Mouse (Mus musculus): ENCODE data around the gene B3galt4. TPM values are rescaled to one million over a fixed set of nuclear protein-coding genes. Genes with fewer than 3 reads are reported as not detected.
"Not testable (repeated sequence)": the region's sequence is repeated elsewhere in the genome, so short reads cannot be mapped to it uniquely, and the experiment has no call there.

The B3galt4 gene
- polyA plus RNA-seq, 1 experiment from 2014 or later = 7.0 TPM

DNA sequence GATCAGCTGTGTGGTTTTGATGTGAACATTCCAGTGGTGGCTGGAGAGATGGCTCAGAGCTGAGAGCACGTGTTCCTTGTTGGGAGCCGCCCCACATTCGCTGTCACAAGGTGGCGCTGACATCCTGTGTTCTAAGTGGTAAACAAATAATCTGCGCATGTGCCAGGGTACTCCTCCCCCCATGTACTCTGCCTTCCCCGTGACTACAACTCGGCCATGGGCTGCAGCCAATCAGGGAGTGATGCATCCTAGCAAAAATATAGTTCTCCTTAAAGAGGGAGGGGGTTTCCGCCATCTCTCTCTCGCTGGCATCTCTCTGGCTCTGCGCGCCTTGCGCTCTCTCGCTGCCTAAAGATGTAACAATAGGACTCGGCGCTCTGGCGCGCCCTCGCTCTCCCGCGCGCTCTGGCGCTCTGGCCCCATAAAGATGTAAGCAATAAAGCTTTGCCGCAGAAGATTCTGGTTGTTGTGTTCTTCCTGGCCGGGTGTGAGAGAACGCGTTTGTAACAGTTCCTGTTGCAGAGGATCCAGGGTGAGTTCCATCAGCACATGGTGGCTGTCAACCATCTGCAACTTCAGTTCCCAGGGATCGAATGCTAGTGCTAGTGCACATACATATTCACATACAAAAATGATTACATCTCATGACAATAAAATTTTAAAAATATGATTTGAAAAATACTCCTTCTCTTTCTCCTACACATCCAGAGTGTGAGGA is 30.1 kb upstream of the B3galt4 start:
- not testable (repeated sequence) for H3K36me3 ChIP-seq, H3K9me3 ChIP-seq
- peak overlapping the region; percentile 66 for H3K4me2 ChIP-seq
- H3K4me3 ChIP-seq = peak overlapping the region; percentile 55
- WGBS = 1% methylated on average over 27 of the region's 27 CpGs
- H3K4me1 ChIP-seq = peaks cover 22% of the 10 kb centered on the region
- H3K27ac ChIP-seq = peak overlapping the region; percentile 92
- peak; percentile 90 for ATAC-seq (ENCODE audit: insufficient number of reproducible peaks, insufficient read depth, low FRiP score, low TSS enrichment, low read depth)
- peak overlapping the region; percentile 75 for H3K9ac ChIP-seq
- peaks cover 43% of the 10 kb centered on the region for H3K27me3 ChIP-seq

DNA sequence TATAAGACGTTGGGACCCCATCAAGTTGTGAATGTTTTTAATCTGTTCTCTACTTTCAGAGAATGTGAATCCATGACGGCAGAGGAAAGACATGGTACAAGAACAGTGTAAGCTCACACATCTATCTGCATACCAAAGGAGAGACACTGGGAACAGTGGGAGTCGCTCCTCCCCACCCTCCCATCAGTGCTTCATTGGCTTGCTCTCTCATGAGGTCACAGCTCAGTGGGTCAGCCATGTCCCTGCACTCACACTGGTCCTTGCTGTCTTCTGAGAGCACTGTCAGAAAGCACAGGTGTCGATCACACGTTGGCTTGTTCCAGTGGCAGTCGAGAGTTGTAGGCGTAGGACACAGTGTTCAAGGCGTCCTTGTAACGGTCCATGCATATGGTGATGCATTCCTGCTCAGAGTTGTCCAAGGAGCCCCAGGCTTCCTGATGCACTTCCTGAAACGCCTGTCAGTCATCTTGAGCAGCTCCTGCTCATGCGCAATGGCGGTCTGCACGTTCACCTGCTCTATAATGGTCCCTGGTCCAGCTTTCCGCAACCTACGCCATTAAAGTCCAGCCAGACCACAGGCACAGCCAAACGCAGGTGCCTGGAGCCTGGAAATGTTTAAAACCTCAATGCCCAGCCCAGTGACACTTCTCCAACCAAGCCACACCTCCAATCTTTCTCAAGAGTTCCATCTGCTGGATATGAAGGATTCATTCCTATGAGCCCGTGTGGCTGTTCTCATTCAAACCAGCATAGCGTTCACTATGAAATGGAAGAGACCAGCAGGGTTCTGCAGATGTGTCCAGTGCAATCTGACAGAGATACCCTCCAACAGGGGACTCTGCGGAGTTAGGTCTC is 29.1 kb upstream of the B3galt4 start:
- peaks cover 51% of the 10 kb centered on the region for H3K27me3 ChIP-seq

DNA sequence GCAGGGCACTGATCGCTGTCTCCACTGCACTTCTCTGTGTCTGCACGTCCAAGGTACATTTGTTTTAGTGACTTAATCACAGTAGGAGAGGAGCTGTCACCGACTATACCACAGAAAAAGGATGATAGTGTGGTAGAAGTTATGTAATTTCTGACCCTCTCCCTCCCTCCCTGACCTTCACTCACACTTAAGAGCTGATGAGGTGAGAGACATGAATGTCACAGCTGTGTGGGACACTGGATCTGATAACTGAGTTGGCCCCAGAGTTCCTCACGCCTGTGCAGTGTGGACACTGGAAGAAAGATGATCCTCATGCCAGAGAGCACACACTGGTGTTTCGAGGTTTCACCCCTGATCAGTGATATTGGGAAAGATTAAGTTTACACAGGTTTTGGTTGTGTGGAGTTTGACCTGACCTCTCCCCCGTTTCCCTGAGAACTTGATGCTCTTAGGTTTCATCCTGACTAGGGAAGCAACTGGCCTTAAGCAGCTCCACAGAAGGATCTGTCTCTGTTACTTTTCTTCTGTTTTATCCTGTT is 28.3 kb upstream of the B3galt4 start:
- H3K4me1 ChIP-seq = peaks cover 22% of the 10 kb centered on the region
- peaks cover 58% of the 10 kb centered on the region for H3K27me3 ChIP-seq
- no peak overlapping the region for H3K27ac ChIP-seq
- no peak overlapping the region for H3K9ac ChIP-seq
- WGBS = 75% methylated on average over 6 of the region's 6 CpGs
- no peak for ATAC-seq (ENCODE audit: insufficient number of reproducible peaks, insufficient read depth, low FRiP score, low TSS enrichment, low read depth)
- no peaks in the 10 kb centered on the region for H3K36me3 ChIP-seq
- H3K4me3 ChIP-seq = no peak overlapping the region
- H3K4me2 ChIP-seq = no peak overlapping the region
- H3K9me3 ChIP-seq = no peaks in the 10 kb centered on the region

More for the DNA sequence above, 29.1 kb upstream of the B3galt4 start:
- Histone ChIP-seq H3K9ac (no peak overlapping the region), H3K27ac (peak overlapping the region; percentile 72; the same call in 1 of the 2 replicates), H3K9me3 (no peaks in the 10 kb centered on the region), H3K36me3 (no peaks in the 10 kb centered on the region), H3K4me1 (peaks cover 22% of the 10 kb centered on the region), H3K4me2 (peak overlapping the region; percentile 66), H3K4me3 (no peak overlapping the region)
- ATAC-seq (ENCODE audit: insufficient number of reproducible peaks, insufficient read depth, low FRiP score, low TSS enrichment, low read depth) = no peak
- WGBS = 75% methylated on average over 19 of the region's 19 CpGs

DNA sequence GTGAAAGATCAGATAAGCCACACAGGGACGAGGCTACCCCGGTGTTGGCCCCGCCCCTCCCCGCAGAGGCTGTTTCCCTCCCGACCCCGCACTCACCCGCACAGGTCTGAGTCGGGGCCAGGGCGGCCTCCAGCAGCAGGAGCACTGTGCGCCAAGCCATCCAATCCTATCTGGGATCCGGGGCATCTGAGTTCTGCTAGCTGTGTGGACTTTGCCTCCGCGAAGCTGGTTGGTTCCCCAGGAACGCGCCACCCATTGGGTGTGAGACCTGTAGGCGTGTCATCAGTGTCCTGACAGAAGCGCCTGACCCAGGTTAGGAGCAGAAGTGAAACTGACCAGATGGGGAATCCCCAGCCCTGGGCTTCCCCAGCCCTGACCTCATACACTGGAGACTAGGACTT is 27.3 kb upstream of the B3galt4 start:
- H3K27me3 ChIP-seq = peaks cover 65% of the 10 kb centered on the region
- no peak for ATAC-seq (ENCODE audit: insufficient number of reproducible peaks, insufficient read depth, low FRiP score, low TSS enrichment, low read depth)
- peak overlapping the region; percentile 58 for H3K4me2 ChIP-seq
- peak overlapping the region; percentile 62 for H3K9ac ChIP-seq
- no peak overlapping the region for H3K27ac ChIP-seq
- no peaks in the 10 kb centered on the region for H3K9me3 ChIP-seq
- H3K4me1 ChIP-seq = peaks cover 22% of the 10 kb centered on the region
- H3K4me3 ChIP-seq = peak overlapping the region; percentile 42
- 1% methylated on average over 17 of the region's 17 CpGs for WGBS
- no peaks in the 10 kb centered on the region for H3K36me3 ChIP-seq

DNA sequence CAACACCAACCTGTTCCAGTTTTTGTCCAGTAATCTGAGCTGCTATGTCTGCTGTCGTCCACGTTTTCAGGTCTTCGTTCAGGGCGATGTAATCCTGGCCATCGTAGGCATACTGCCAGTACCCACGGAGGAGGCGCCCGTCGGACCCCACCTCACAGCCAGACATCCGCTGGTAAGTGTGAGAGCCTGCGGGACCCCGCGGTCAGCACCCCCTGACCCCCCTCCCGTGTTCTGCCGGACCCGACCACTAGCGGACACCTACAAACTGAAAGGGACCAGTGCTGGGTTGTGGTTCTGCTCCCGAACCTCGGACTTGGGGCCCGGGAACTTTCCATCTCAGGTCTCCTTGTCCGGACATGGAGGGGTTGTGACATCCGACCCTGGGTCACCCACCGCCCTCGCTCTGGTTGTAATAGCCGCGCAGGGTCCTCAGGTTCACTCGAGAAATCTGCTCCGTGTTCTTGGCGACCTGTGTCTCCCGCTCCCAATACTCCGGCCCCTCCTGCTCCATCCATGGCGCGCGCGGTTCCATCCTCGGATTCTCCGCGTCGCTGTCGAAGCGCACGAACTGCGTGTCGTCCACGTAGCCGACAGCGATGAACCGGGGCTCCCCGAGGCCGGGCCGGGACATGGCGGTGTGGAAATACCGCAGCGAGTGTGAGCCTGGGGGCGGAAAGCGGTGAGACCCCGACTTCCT is 26.7 kb upstream of the B3galt4 start:
- 1% methylated on average over 57 of the region's 57 CpGs for WGBS
- no peaks in the 10 kb centered on the region for H3K36me3 ChIP-seq
- peaks cover 22% of the 10 kb centered on the region for H3K4me1 ChIP-seq
- H3K4me3 ChIP-seq = peak overlapping the region; percentile 42
- no peak for ATAC-seq (ENCODE audit: insufficient number of reproducible peaks, insufficient read depth, low FRiP score, low TSS enrichment, low read depth)
- peak overlapping the region; percentile 58 for H3K4me2 ChIP-seq
- peaks cover 72% of the 10 kb centered on the region for H3K27me3 ChIP-seq
- peak overlapping the region; percentile 62 for H3K9ac ChIP-seq
- no peak overlapping the region for H3K27ac ChIP-seq
- no peaks in the 10 kb centered on the region for H3K9me3 ChIP-seq

DNA sequence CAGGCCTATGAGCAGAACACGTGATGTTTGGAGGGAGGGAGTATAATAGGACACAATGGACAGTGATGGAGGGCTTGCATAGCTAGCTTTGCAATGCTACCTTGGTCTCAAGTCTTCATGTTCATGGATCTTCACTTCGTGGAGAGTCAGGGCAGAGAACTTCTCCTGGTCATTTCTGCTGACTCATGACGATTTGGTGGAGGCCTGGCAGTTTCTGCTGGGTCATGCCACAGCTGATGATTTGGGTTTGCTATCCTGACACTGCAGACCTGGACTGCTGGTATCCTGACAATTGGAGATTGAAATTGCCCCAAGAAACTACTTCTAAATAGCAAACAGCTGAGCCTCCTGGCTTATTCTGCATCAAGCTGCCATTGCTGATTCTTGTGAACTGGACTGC is 22.3 kb upstream of the B3galt4 start:
- WGBS = 60% methylated on average over 3 of the region's 3 CpGs
- Histone ChIP-seq H3K4me1 (peaks cover 8% of the 10 kb centered on the region), H3K9me3 (no peaks in the 10 kb centered on the region), H3K9ac (no peak overlapping the region), H3K4me3 (no peak overlapping the region), H3K36me3 (no peaks in the 10 kb centered on the region), H3K27me3 (peaks cover 54% of the 10 kb centered on the region), H3K27ac (no peak overlapping the region), H3K4me2 (no peak overlapping the region)
- no peak for ATAC-seq (ENCODE audit: insufficient number of reproducible peaks, insufficient read depth, low FRiP score, low TSS enrichment, low read depth)

DNA sequence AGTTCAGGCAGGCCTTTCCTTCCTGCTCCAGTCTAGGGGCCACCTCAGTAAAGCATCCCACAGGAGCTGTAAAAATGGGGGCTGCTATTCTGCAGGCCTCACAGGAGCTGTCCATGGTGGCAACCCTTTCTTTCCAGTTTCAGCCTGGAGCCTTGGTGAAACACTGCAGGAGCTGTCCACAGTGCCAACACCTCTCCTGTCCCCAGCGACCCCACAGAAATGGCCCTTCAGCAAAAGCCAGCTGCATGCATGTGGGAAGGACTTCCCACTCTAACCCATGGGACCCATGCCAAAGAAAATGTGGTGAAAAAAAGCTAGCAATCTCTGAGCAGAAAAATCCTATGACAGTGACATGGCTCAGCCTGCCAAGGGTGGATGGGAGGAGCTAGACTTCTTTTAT is 21.4 kb upstream of the B3galt4 start:
- ATAC-seq (ENCODE audit: insufficient number of reproducible peaks, insufficient read depth, low FRiP score, low TSS enrichment, low read depth) = no peak

DNA sequence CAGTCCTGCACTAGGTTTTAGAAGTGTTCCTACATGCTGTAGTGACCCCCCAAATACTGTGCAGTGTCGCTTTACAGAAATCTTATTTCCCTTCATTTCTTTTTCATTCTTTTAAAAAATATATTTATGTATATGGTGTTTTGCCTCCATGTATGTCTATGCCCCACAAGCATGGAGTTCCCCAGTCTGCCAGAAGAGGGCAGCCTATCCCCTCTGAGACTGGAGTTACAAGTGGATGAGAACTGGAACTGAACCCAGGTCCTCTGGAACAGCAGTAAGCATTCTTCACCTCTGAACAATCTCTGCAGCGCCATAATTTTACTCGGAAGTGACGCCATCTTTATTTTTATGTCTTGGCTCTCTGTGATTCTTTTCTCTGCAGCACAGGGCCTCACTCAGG is 18.1 kb upstream of the B3galt4 start:
- Histone ChIP-seq H3K9ac (no peak overlapping the region), H3K4me2 (no peak overlapping the region), H3K4me3 (no peak overlapping the region), H3K9me3 (no peaks in the 10 kb centered on the region), H3K4me1 (no peaks in the 10 kb centered on the region), H3K27ac (no peak overlapping the region), H3K27me3 (peaks cover 15% of the 10 kb centered on the region), H3K36me3 (peaks cover 21% of the 10 kb centered on the region)
- no peak for ATAC-seq (ENCODE audit: insufficient number of reproducible peaks, insufficient read depth, low FRiP score, low TSS enrichment, low read depth)
- 79% methylated on average over 4 of the region's 4 CpGs for WGBS

More for the DNA sequence above, 21.4 kb upstream of the B3galt4 start:
- H3K9me3 ChIP-seq = no peaks in the 10 kb centered on the region
- peaks cover 46% of the 10 kb centered on the region for H3K27me3 ChIP-seq
- H3K4me2 ChIP-seq = no peak overlapping the region
- no peak overlapping the region for H3K9ac ChIP-seq
- 4% methylated on average over 1 of the region's 1 CpGs for WGBS
- H3K4me3 ChIP-seq = no peak overlapping the region
- no peaks in the 10 kb centered on the region for H3K4me1 ChIP-seq
- H3K36me3 ChIP-seq = no peaks in the 10 kb centered on the region
- H3K27ac ChIP-seq = no peak overlapping the region

DNA sequence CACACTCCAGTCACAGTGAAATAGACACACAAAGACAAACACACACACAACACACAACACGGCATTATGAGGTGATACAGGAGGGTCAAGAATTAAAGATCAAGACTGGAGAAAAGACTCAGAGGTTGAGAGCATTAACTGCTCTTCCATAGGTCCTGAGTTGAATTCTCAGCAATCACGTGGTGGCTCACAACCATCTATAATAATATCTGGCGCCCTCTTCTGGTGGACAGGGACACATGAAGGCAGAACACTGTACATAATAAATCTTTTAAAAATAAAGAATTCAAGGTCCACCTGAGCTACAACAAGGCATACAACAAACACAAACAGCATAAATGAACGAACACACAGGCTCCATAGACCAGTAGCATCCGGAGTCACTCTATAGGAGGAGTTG is 17.6 kb upstream of the B3galt4 start:
- Histone ChIP-seq H3K4me2 (no peak overlapping the region), H3K36me3 (peaks cover 23% of the 10 kb centered on the region), H3K9ac (no peak overlapping the region), H3K9me3 (no peaks in the 10 kb centered on the region), H3K27me3 (peaks cover 11% of the 10 kb centered on the region; the same call in 1 of the 2 replicates), H3K27ac (no peak overlapping the region), H3K4me1 (no peaks in the 10 kb centered on the region), H3K4me3 (no peak overlapping the region)
- WGBS = 34% methylated on average over 5 of the region's 5 CpGs
- 0 out of 2 replicates have a peak, but pooled peaks have one; percentile 27 for ATAC-seq (ENCODE audit: insufficient number of reproducible peaks, insufficient read depth, low FRiP score, low TSS enrichment, low read depth)

DNA sequence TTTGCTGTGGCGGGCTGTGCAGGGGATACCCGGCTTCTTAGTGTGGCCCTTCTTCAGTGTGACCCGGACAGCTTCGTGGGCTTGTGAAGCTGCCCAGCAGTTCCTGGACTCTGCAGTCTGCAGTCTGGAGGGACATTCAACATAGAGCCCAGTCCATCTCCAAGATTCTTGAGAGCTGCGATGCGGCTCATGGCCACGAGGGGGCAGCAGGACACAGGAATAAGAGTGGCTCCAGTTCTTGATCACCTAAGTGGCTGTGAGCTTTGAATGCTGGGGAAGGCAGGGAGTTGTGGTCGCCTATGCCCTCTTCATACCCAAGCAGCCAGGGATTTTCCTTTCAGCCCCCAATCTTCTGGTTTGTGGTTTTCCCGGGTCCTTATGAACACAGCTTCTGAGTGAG is 17.2 kb upstream of the B3galt4 start:
- Histone ChIP-seq H3K36me3 (peaks cover 27% of the 10 kb centered on the region), H3K27ac (no peak overlapping the region), H3K4me2 (no peak overlapping the region), H3K27me3 (peaks cover 9% of the 10 kb centered on the region; the same call in 1 of the 2 replicates), H3K9me3 (no peaks in the 10 kb centered on the region), H3K4me1 (no peaks in the 10 kb centered on the region), H3K9ac (no peak overlapping the region; the same call in 1 of the 2 replicates), H3K4me3 (no peak overlapping the region)
- WGBS = 3% methylated on average over 9 of the region's 9 CpGs
- ATAC-seq (ENCODE audit: insufficient number of reproducible peaks, insufficient read depth, low FRiP score, low TSS enrichment, low read depth) = peak; percentile 38; the same call in 1 of the 2 replicates

DNA sequence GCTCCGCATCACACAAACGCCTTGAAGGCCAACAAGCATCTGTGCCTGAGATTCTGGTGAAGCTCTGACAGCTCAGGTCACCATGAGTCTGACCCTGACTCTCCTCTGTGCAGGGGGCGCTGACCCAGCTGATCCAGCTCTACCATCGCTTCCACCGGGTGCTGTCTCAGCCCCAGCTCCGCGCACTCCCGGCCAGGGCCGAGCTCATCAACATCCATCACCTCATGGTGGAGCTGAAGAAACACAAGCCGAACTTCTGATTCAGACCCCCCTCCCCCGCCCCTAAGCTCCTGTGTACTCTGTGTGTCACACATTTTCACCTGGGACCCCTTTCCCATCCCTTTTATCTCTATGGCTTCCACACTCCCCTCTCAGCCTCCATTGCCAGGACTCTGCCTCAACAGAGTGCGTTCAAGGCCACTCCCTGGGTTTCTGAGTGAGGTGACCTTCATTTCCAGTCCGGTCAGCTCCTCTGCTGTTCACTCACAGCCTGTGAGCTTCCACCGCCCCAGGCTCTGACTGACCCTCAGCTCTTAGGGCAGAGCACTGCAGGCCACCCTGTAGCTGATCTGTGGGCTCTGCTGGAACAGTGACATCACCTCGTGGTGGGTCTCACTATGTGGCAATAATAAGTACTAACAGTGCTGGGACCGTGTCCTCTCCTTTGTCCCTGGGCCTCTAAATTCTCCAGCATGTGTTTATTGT is 14.7 kb upstream of the B3galt4 start:
- peaks cover 52% of the 10 kb centered on the region for H3K36me3 ChIP-seq
- no peaks in the 10 kb centered on the region for H3K27me3 ChIP-seq
- WGBS = 87% methylated on average over 16 of the region's 16 CpGs

More for the DNA sequence above, 14.7 kb upstream of the B3galt4 start:
- no peaks in the 10 kb centered on the region for H3K9me3 ChIP-seq
- ATAC-seq (ENCODE audit: insufficient number of reproducible peaks, insufficient read depth, low FRiP score, low TSS enrichment, low read depth) = no peak
- no peak overlapping the region for H3K27ac ChIP-seq
- no peak overlapping the region for H3K9ac ChIP-seq
- H3K4me3 ChIP-seq = no peak overlapping the region
- no peak overlapping the region for H3K4me2 ChIP-seq
- H3K4me1 ChIP-seq = no peaks in the 10 kb centered on the region

Data from embryonic facial prominence, embryonic 13.5 days (tissue).